Mouse (Mus musculus) adrenal gland, postnatal 36 days (tissue): ENCODE measurements around the gene Actb. TPM values are rescaled to one million over a fixed set of nuclear protein-coding genes. Genes with fewer than 3 reads are reported as not detected.

Experiments used
- DNase-seq, 2 experiments: peaks; one replicate each; pipeline ENCODE4 v3.0.0; 2021; ENCODE audit warnings: mixed read lengths in 1 of 2
- total RNA-seq, 2 experiments: library from RNA; stranded (reverse); gene quantifications; 2 replicates each; pipeline ENCODE4 v1.2.3; 2021

The Actb gene
- total RNA-seq, 2 experiments from 2014 or later: 3,336 to 3,351 TPM

- DNase-seq: no peak
Observed at GRCm38 (mm10) chr5:142878570-142878969, 28.0 kb downstream of the Actb start.

GRCm38 (mm10) chr5:142877337-142878280, 28.9 kb downstream of the Actb start:
- DNase-seq: peak; percentile 92 to 94

- DNase-seq: no peak
Observed at GRCm38 (mm10) chr5:142876896-142877295, 29.7 kb downstream of the Actb start.

GRCm38 (mm10) chr5:142875513-142875905, 31.0 kb downstream of the Actb start:
- DNase-seq: no peak

GRCm38 (mm10) chr5:142874791-142875512, 31.6 kb downstream of the Actb start:
- DNase-seq: no peak

GRCm38 (mm10) chr5:142873718-142874117, 32.8 kb downstream of the Actb start:
- no peak for DNase-seq

GRCm38 (mm10) chr5:142871765-142872164, 34.8 kb downstream of the Actb start:
- no peak for DNase-seq

- no peak for DNase-seq
Observed at GRCm38 (mm10) chr5:142869463-142869862, 37.1 kb downstream of the Actb start.

- DNase-seq: peak; percentile 37 to 40
Observed at GRCm38 (mm10) chr5:142857763-142858229, 48.8 kb downstream of the Actb start.

GRCm38 (mm10) chr5:142856408-142856807, 50.1 kb downstream of the Actb start:
- DNase-seq: no peak

GRCm38 (mm10) chr5:142854877-142855276, 51.7 kb downstream of the Actb start:
- DNase-seq: peak; percentile 55 to 56

GRCm38 (mm10) chr5:142853585-142853984, 53.0 kb downstream of the Actb start:
- no peak for DNase-seq

Other genes with a start within 250 kb of the Actb start
- gene Slc29a4, start 214.2 kb downstream of the Actb start, total RNA-seq: 10 to 100 TPM; 14.4 to 22.8 TPM
- 10 to 100 TPM; 79.8 to 81.9 TPM for gene Tnrc18, start 89.1 kb downstream of the Actb start, total RNA-seq
- 10 to 100 TPM; 10.8 to 13.9 TPM for gene Fbxl18, start 11.3 kb downstream of the Actb start, total RNA-seq
- 10 to 100 TPM; 33.6 to 42.0 TPM for gene Fscn1, start 53.6 kb upstream of the Actb start, total RNA-seq
- 10 to 100 TPM; 38.4 to 48.7 TPM for gene Rnf216, start 206.2 kb upstream of the Actb start, total RNA-seq
- gene Olfr718-ps1, start 240.8 kb upstream of the Actb start, total RNA-seq: under 1 TPM in 1 of 2 experiments, not detected in 1; 0.07 TPM